Mouse (Mus musculus) olfactory bulb, adult 2 months (tissue): ENCODE results near the gene Fam209.

Source experiments
- CTCF ChIP-seq: fragments of 200-500 bp; IDR thresholded peaks from 2 replicates; pipeline ENCODE4 v1.5.1; 2012; ENCODE audit warnings: low read depth, mild to moderate bottlenecking, low read length, moderate library complexity; ENCODE audit not compliant: insufficient read depth
- POLR2A ChIP-seq: fragments of 200-500 bp; IDR thresholded peaks from 2 replicates; pipeline ENCODE4 v1.6.1; 2012; ENCODE audit warnings: mild to moderate bottlenecking, low read depth, low read length, moderate library complexity; ENCODE audit not compliant: insufficient read depth

DNA sequence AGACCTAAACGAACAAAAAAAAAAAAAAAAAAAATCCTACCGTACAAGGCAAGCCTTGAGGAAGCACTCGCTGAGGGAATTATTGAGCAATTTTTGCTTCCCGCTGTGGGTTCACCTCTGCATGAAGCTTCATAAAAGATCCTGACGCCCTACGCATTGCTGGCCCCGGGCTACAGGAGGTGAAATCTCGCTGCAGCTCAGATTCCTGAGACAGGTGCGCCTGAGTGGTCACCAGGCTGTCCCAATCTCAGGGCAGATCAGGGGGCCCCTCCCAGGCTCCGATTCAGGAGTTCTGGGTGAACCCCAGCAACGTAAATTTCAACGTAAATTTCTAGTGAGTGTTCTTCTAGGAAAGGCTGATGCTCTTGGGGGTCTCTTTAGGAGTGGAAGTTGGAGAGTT lies 50.2 kb downstream of the Fam209 start:
- TF ChIP-seq CTCF (no peak), POLR2A (no peak)
